Mouse (Mus musculus) liver, postnatal 0 days (tissue): Measurements from ENCODE around the gene Trem3. TPM values are rescaled to one million over a fixed set of nuclear protein-coding genes. Genes with fewer than 3 reads are reported as not detected.

Source experiments
- ATAC-seq: fragments of 200-750 bp; cut with Nextera tagmentation; 2 replicates; pipeline ENCODE4 v1.8.0; 2017; ENCODE audit warnings: mild to moderate bottlenecking, moderate library complexity
- DNase-seq: peaks from one replicate; pipeline ENCODE4 v3.0.0-alpha.2; 2016
- H3K27ac ChIP-seq: fragments of 300-500 bp; sonication (generic); 2 replicates; pipeline ENCODE4 v1.5.1; 2014; ENCODE audit warnings: antibody characterized with exemption, moderate library complexity, mild to moderate bottlenecking, low read depth
- H3K27me3 ChIP-seq: fragments of 300-500 bp; sonication (generic); 2 replicates; pipeline ENCODE4 v1.6.1; 2014; ENCODE audit warnings: low read length, control low read depth, mixed read lengths; ENCODE audit not compliant: insufficient read depth
- H3K36me3 ChIP-seq: fragments of 300-500 bp; sonication (generic); replicated peaks from 2 replicates; pipeline ENCODE4 v1.6.1; 2014; ENCODE audit warnings: mild to moderate bottlenecking, control low read depth, low read length, moderate library complexity, mixed read lengths; ENCODE audit not compliant: insufficient read depth
- H3K4me1 ChIP-seq: fragments of 300-500 bp; sonication (generic); 2 replicates; pipeline ENCODE4 v1.6.1; 2014; ENCODE audit warnings: antibody characterized with exemption, mild to moderate bottlenecking, control low read depth; ENCODE audit not compliant: insufficient read depth
- H3K4me2 ChIP-seq: fragments of 300-500 bp; sonication (generic); 2 replicates; pipeline ENCODE4 v1.6.1; 2014; ENCODE audit warnings: low read depth, mild to moderate bottlenecking, low read length, moderate library complexity, mixed read lengths
- H3K4me3 ChIP-seq: fragments of 300-500 bp; sonication (generic); 2 replicates; pipeline ENCODE4 v1.5.1; 2014; ENCODE audit warnings: low read depth, low read length
- H3K9ac ChIP-seq: fragments of 300-500 bp; sonication (generic); replicated peaks from 2 replicates; pipeline ENCODE4 v1.6.1; 2014; ENCODE audit warnings: mild to moderate bottlenecking, moderate library complexity
- H3K9me3 ChIP-seq: fragments of 300-500 bp; sonication (generic); 2 replicates; pipeline ENCODE4 v1.6.1; 2016; ENCODE audit warnings: mild to moderate bottlenecking, control low read depth, low read length, mixed read lengths
- CTCF ChIP-seq: sonication (generic); IDR thresholded peaks from 2 replicates; pipeline ENCODE4 v1.5.1; 2016; ENCODE audit warnings: antibody characterized with exemption, low read depth
- EP300 ChIP-seq: IDR thresholded peaks from 2 replicates; pipeline ENCODE4 v1.6.1; 2016; ENCODE audit warnings: antibody characterized with exemption, low read depth, mild to moderate bottlenecking
- WGBS: fragments of 180-500 bp; shearing (Covaris S2); extraction: QIAGEN DNeasy Blood & Tissue Kit; methylation state at CpG from one replicate; pipeline ENCODE4 v1.1.7; 2014; ENCODE audit not compliant: insufficient replicate concordance; 5-methylcytosine and 5-hydroxymethylcytosine counted together
- polyA plus RNA-seq: library from polyadenylated mRNA; unstranded; fragments of >200 nt; fragmentation: Nextera tagmentation; extraction: Ambion mirVana; gene quantifications from 2 replicates; pipeline ENCODE4 v1.2.1, GENCODE M21; 2015

Trem3 gene
- polyA plus RNA-seq, 1 experiment from 2014 or later: 14.3 TPM

DNA sequence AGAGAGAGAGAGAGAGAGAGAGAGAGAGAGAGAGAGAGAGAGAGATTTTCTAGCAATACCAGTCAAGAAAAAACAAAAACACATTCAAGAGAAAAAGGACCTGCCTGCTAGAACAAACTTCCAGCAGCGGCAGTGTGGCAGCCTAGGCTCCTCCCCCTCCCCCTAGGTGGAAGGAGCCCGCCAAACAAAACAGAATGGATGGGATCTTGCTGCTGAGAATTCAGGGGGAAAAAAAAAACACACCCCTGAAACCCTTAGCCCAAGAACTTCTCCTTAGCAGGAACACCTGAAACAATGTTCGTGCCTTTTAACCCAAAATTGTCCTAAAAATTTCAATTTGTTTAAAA is 34.1 kb downstream of the Trem3 start:
- peaks cover 13% of the 10 kb centered on the region for H3K4me1 ChIP-seq
- TF ChIP-seq EP300: no peak
- no peak for TF ChIP-seq CTCF
- no peak for DNase-seq
- WGBS: 9% methylated on average over 3 of the region's 3 CpGs
- H3K27ac ChIP-seq: no peak overlapping the region
- H3K4me2 ChIP-seq: peak overlapping the region; percentile 62
- no peaks in the 10 kb centered on the region for H3K9me3 ChIP-seq
- peak; percentile 36 for ATAC-seq
- peak overlapping the region; percentile 51 for H3K9ac ChIP-seq
- H3K4me3 ChIP-seq: peak overlapping the region; percentile 39
- no peaks in the 10 kb centered on the region for H3K27me3 ChIP-seq
- no peaks in the 10 kb centered on the region for H3K36me3 ChIP-seq

DNA sequence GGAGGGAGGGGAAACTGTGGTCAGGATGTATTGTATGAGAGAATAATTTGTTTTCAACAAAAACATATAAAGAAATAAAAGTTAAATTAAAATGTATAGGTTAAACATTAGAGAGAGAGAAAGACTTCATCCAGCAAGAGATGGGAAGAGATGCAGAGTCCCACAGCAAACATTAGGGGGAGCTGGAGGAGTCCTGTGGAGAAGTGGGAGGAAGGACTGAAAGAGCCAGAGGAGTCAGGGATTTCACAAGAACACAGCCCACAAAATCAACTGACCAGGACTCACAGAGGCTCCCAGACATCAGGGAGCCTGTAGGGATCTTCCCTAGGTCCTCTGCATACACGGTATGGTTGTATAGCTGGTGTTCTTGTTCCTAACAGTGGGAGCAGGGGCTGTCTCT is 39.2 kb downstream of the Trem3 start:
- no peak for DNase-seq
- no peaks in the 10 kb centered on the region for H3K9me3 ChIP-seq
- H3K27me3 ChIP-seq: no peaks in the 10 kb centered on the region
- TF ChIP-seq CTCF (peak; percentile 60), EP300 (no peak)
- H3K4me3 ChIP-seq: no peak overlapping the region
- H3K36me3 ChIP-seq: no peaks in the 10 kb centered on the region
- no peak overlapping the region for H3K27ac ChIP-seq
- 0% methylated on average over 1 of the region's 1 CpGs for WGBS
- ATAC-seq: no peak
- 0 out of 2 replicates have a peak, but pooled peaks cover 2% of the 10 kb centered on the region for H3K4me1 ChIP-seq
- no peak overlapping the region for H3K9ac ChIP-seq
- no peak overlapping the region for H3K4me2 ChIP-seq

DNA sequence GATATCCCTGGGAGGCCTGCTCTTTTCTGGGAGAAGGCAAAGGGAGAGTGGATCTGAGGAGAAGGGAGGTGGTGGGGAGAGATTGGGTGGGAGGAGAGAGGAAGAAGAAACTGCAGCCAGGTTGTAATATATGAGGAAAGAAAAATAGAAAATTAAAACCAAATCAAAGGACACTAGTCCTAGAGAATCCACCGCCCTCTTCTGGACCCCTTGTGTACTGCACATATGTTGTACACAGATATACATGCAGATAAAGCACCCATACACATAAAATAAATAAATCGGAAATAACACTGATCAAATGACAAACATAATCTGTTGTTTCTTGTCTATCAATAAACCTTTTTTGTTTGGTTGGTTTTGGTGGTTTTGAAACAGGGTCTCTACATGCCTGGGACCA is 39.7 kb downstream of the Trem3 start:
- Histone ChIP-seq H3K27ac (no peak overlapping the region), H3K4me2 (no peak overlapping the region), H3K9ac (no peak overlapping the region), H3K4me3 (no peak overlapping the region), H3K9me3 (no peaks in the 10 kb centered on the region), H3K36me3 (no peaks in the 10 kb centered on the region), H3K4me1 (0 out of 2 replicates have a peak, but pooled peaks cover 2% of the 10 kb centered on the region), H3K27me3 (no peaks in the 10 kb centered on the region)
- TF ChIP-seq CTCF (peak; percentile 60), EP300 (no peak)
- 55% methylated on average over 2 of the region's 2 CpGs for WGBS
- DNase-seq (peak; percentile 53), ATAC-seq (no peak)

DNA sequence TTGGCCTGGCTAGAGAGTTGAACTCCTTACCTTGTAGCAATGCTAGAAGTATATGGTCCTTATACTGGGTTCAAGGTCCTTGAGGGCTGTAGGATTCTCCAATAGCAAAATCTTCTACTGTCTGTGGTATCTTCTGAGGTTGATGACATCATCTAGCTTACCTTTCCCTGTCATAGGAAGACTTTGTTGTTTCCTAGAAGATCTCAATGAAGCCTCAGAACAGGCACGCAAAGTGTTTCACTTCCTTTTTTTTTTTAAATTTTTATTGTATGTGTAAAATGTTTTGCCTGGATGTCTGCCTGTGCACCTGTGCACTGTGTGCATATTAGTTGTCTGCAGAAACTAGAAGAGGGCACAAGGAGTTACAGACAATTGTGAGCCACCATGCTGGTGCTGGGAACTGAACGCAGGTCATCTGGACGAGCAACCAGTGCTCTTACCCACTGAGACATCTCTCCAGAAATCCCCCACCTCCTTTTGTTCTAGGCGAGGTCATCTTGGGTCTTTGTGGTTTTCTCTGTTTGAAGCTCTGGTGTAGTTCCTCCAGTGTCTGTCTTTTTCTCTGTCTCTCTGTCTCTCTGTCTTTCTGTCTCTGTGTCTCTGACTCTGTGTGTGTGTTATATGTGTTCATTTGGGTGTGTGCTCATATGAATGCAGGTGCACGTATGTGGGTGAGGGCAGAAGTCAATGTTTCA is 46.1 kb downstream of the Trem3 start:
- TF ChIP-seq CTCF: no peak
- TF ChIP-seq EP300: no peak
- Histone ChIP-seq H3K4me3 (no peak overlapping the region), H3K9me3 (no peaks in the 10 kb centered on the region), H3K27ac (no peak overlapping the region), H3K4me2 (no peak overlapping the region), H3K36me3 (no peaks in the 10 kb centered on the region), H3K9ac (no peak overlapping the region), H3K27me3 (no peaks in the 10 kb centered on the region), H3K4me1 (peaks cover 8% of the 10 kb centered on the region; the same call in 1 of the 2 replicates)
- no peak for DNase-seq
- 0 out of 2 replicates have a peak, but pooled peaks have one; percentile 15 for ATAC-seq
- 53% methylated on average over 5 of the region's 5 CpGs for WGBS

DNA sequence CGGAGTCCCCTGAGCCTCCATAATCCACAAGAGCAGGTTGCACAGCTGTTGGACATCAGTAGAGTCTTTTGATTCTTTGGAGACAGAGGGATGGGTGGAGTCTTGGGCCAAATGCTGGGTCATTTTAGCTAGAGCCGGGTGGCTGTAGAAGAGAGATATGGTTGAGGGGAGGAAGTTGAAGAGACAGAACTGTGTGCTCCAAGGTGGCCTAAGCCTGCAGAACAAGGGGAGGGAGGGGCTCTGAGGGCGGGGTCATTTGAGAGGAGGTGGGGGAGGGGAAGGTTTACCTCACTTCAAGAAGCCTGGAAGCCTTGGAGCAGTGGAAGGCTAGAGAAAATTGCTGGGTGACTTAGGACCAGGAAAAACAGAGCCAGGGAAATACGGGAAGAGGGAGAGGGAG is 51.6 kb downstream of the Trem3 start, which contains the start of gene Treml2:
TSS of gene Treml2 (plus strand) at position 296 of the 400 bp plus-strand sequence.
- Histone ChIP-seq H3K36me3 (peaks cover 5% of the 10 kb centered on the region; the same call in 1 of the 2 replicates), H3K4me3 (peak within 1 kb of the TSS; percentile 61), H3K27me3 (no peaks in the 10 kb centered on the region), H3K9me3 (no peaks in the 10 kb centered on the region), H3K9ac (peak within 1 kb of the TSS; percentile 67), H3K4me1 (peaks cover 31% of the 10 kb centered on the region), H3K4me2 (peak within 1 kb of the TSS; percentile 80), H3K27ac (peak within 1 kb of the TSS; percentile 91)
- DNase-seq: peak; percentile 58
- TF ChIP-seq EP300 (peak; percentile 43; the same call in 1 of the 2 replicates), CTCF (no peak)
- whole genome bisulfite sequencing: 12% methylated on average over 2 of the region's 4 CpGs
- ATAC-seq: peak; percentile 80

DNA sequence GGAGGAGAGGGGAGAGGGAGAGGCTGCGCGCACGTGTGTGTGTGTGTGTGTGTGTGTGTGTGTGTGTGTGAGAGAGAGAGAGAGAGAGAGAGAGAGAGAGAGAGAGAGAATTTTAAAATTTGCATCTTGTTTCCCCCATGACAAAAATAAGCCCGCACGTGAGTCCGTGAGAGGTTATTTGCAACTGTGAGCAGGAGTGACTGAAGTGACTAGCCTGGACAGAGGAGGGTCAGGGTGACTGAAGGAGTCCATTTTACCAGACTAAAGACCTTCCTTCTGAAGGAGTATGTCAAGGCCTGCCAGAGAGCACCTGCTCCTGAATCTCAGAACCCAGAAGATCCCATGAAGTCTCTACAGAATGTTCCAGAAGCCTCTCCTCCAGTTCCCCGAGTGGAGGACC is 52.2 kb downstream of the Trem3 start:
- Histone ChIP-seq H3K4me1 (peaks cover 31% of the 10 kb centered on the region), H3K36me3 (peaks cover 5% of the 10 kb centered on the region; the same call in 1 of the 2 replicates), H3K27ac (peak overlapping the region; percentile 91), H3K4me3 (peak overlapping the region; percentile 61), H3K9ac (peak overlapping the region; percentile 67), H3K9me3 (no peaks in the 10 kb centered on the region), H3K4me2 (peak overlapping the region; percentile 80), H3K27me3 (no peaks in the 10 kb centered on the region)
- TF ChIP-seq EP300: no peak
- TF ChIP-seq CTCF: no peak
- no peak for DNase-seq
- ATAC-seq: peak; percentile 21; the same call in 1 of the 2 replicates
- 21% methylated on average over 7 of the region's 7 CpGs for WGBS
